Mouse (Mus musculus) testis, postnatal 14 days (tissue): Measurements from ENCODE around the gene App.

Experiments
- DNase-seq: peaks from one replicate; pipeline ENCODE4 v3.0.0; 2021; ENCODE audit warnings: low spot score

The App gene

DNA sequence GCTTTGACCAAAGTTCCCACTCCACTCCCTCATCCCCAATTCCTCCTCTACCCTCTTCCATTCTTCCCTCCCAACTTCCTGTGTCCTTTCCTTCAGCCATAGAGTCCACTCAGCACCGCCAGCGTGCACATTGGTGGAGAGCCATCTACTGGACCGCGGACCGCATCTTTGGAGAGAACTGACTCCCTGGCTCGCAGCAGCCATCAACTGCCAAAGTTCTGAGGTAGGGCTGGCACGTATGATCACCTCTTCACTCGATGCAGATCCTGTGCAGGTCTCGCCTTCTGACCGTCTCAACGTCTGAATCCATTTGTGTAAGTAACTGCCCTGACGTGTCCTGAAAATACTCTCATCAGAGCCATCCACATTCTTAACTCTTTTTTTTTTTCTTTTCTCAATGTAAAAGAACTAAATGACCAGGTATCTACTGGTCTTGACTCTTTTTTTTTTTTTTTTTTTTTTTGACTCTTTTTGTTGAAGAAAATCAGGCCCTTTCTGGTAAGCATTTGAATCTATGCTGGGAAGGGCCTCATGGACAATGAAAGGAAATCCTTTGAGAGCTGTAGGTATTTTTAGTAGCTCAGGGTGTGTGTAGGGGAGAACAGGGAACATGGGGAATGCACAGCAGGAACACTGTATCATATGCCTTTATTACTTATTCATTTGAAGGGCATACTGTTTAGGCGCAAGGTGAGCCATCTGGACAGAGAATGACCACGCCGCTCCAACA lies 200.0 kb downstream of the App start:
- DNase-seq, result no peak

DNA sequence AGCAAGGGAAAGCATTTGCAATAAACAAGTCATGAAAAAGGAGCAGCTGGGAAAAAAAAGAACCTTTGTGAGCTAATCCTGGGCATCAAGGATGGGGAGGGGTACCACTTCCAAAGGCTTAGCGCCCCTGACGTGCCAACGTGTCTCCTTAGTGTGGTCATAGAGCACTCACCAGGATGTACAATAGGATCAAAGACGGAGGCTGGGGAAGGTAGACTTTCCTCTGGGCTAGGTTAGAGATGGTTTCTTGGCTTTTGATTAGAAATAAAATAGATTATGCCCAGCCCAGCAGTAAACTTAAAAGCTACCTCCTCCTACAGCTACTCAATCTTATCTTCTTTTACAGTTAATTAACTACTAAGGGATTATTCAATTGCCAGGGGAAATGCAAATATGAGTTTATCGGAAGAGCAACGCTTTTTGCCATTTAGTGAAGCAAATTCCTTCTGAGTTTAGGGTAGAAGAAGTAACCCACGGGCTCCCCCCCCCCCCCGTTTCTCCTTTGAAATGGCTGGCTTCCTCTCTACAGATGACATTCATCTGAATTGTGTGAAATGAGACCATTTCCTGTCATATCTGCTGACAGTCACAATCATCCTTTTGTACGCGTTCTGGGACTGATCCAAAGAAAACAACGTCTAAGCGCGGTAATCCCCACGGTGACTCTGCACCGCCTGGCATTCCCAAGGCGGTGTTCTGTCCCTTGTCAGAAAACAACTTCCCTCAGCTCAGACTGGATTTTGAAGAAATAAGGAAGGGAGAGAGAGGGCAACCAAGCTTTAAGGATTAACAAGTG lies 201.8 kb downstream of the App start:
- DNase-seq, result no peak

DNA sequence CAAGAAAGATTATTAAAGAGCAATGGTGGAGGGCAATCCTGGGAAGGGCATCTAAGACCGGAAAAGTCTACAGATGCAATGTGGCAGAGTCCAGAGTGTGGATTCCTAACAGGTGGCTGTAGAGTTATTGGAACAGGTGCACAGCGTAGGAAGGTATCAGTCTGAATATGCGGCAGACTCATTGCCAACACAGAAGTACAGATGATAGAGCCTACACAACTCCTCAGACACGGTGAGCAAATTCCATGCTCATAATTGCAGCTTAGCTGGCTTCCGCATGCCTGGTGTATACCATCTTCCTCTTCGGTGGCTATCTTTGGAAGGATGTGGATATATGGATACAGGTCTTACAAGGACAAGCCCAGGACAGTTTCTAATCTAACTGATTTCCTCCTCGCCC lies 204.5 kb downstream of the App start:
- no peak for DNase-seq

DNA sequence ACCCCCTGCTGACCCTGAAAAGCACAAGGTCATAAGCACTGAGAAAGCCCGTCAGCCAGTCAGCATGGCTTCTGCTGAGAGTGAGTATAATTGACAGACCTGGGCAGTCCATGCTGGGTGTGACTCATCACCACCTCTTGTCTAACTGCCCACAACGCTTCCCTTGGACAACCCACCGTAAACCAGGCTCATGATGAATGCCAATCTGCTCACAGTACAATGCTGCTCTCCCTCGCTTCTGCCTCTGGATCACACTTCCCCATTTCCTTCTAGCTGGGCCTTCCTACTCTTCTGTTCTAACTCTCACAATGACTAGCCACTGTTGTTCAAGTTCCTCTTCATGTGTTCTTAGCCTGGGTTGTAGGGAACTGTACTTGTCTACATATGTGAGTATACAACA lies 206.6 kb downstream of the App start:
- no peak for DNase-seq

DNA sequence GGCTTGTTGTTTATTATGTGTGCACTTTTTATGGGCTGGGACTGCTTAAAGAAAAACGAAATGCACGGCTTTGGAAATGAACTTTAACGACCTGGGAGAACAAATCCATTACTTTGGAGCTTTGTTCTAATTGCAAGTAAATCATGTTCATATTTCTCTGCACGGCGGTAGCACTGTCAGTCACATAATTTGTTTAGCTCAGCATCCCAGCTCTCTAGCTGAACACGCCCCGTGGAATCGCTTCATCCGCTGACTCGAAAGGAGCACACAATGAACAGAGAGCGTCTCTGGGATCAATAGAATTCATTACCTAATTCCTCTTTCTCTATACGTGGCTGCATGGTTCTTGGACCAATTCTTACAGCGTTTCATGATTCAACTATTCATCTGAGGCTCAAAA lies 207.5 kb downstream of the App start:
- no peak for DNase-seq

DNA sequence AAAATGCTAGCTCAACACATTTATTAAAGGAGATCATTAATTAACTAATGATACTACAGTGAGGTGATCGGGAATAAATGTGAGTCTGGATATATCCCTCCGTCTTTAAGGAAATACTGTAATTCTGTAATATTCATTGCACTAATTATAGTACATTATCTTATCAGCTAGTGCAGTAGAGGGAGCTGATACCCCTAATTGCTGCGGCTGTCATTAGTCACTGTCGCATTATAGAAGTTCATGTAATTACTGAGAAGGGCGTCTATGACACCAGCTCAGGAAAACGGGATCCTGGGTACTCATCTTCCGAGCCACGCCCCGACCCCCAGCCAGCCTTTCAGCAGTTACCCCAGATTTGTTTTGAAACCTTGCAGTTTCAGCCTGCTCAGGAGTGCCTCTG lies 209.6 kb downstream of the App start:
- DNase-seq, result no peak

DNA sequence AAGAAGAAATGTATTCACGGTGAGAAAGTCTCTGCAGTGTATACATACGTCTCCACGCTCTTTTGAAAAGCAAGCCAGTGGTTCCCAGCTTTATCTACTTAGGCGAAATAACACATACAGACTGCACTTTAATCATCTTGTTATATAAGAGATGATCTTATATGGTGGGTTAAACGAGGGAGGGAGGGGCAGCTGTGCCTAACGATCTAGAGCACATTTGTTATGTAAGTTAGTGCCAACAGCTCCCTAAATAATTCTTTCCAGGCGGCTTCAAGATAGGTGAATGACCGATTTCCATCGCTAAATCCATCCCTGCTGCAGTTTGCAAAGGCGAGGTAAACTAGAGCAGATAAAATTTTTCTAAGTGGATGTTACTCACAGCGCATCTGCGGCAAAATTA lies 210.0 kb downstream of the App start:
- no peak for DNase-seq

DNA sequence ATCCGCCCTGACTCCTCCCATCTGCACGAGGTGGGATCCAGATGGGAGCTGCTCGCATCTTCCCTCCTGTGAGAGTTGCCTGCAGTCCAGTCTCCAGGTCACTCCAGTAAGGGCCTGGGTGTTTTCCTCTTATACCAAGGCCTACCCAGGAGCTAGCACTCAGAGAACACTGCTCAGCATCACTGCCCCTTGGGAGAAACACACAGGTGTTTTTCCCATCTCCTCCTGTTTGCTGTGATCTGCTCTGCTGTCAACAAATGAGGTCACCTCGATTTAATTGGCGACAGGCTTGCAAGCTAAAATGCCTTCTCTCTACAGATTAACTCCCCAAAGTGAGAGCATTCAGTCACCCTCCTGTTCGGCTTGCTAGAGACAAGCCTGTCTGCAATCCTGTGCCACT lies 216.3 kb downstream of the App start:
- DNase-seq, result no peak

DNA sequence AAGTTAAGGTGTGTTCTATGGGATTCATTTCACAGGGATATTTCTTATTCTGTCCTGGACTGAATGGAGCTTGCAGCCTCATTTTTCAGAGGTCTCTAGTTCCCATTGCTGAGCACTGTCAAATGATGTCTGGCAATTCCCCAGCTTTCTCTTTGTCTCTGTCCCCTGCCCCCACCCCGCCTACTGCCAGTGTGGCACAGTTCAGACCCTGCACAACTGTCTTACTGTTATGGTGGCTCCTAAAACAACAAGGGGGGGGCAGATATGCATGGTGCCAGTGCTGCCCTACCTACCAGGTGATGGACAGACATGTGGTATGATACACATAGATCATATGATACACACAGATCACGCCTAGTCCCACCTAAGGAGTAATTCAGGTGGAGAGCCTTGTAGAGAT lies 216.9 kb downstream of the App start:
- DNase-seq, result no peak

DNA sequence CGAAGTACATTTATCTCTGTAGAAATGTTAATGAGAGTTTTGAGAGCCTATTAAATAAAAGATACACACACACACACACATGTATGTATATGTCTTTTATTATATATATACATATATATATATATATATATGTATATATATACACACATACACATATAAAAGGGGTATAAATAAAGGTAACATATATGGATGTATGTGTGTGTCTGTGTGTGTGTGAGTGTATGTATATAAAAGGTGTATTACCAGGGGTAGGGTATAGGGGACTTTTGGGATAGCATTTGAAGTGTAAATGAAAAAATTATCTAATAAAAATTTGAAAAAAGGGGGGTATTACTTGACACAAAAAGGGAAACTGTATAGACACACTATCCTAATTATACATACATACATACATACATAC lies 217.7 kb downstream of the App start:
- DNase-seq, result no peak

DNA sequence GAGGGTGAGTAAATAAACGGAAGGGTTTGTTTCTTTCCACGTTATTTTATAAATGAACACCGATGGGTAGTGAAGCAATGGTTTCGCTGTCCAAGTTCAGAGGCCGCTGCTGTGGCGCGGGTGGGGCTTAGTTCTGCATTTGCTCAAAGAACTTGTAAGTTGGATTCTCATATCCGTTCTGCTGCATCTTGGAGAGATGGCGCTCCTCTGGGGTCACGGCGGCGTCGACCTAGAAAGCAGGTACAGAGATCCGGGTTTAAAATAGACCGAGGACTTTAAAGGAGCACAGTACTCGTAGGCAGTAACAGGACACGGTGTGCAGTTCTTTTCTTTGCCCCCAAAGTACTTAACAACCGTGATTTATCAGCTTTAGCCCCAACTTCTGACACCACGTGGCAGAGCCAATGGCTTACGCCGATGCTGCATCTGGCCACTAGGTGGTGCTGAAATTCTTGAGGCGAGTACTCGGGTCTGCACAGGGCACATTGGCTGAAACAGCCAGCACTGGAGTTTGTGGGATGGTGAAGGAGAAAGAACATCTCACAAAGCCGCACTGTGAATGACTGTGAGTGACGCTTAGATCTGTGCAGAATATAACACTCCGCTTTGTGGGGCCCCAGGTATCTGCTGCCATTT lies 218.2 kb downstream of the App start:
- peak; percentile 79 for DNase-seq

DNA sequence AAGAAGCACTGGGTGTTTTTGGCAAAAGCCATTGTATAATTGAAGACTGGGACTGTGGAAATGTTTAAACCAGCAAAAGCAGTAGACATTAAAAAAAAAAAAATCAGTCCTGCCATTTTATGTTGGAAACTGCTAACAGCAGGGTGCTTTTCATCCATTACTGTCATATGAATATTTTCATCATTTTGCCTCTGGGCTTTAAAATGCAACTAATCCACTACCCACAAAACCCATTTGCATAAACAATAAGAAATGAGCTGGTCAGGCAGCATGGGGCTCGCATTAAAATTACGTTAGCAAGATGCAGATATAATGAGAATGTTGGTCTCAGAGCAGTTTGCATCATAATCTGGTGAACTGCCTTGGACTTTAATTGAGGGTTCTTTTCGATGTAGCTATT lies 242.5 kb downstream of the App start:
- DNase-seq, result no peak

DNA sequence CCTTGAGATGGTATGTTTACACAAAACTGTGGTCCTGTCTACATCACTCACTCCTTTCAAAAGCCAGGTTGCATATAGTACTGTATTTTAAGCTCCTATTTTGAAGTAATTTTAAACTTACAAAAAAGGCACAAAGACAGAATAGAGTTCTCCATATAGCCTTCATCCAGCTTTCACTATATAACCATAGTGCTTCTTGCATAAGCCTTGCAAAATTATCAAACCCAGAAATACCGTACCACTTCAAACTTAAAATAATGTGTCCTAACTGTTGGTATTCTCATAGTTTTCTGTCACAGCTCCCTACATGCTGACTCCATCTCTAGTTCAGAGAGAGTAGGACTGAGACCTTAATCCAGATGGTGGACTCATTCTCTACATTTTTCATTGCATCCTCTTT lies 245.7 kb downstream of the App start:
- no peak for DNase-seq

DNA sequence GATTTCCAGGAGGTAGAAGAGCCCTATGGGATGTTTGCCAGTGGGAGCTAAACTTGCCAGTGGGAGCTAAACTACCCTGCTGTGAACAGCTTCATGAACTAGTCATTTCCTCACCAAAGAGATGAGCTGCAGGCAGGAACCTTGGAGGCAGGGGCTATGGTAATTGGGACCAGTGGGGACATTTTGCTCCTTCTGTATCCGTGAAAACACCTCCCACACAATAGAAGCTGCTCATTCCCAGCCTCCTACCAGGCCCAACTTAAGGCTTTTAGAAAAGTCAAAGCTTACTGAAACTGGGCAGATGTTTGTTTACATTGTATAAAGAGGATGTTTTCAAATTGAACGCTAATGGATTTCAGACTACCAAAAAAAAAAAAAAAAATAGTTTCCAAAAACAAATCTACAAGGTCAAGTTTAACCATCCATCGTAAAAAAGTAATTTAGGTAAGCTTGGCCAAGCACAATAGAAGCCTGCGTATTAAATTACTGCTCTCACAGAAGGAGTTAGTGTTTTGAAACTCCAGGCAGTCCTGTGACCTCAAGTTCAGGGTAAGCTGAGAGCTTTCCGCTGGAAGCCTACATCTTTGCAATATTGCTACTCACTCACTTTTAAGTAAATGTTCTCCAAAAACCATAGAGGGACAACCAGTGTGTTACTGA lies 253.8 kb downstream of the App start:
- DNase-seq, result no peak

DNA sequence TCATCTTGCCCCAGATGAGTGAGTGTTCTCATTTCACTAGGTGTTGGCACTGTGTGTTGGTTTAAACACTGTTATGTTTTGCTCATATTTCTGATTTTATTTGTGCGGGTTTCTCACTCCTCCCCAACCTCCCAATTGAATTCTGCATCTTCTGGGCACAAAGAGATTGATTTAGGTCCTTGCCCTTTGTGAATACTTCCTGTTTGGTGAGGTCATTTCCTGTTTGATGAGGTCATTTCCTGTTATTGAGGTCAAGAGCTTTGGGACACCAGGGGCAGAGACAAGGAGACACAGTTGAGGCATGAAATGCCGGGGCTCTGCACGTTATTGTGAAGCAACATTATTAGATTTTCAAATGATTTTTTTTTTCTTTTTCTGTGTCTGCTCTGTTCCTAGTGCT lies 254.5 kb downstream of the App start:
- no peak for DNase-seq

DNA sequence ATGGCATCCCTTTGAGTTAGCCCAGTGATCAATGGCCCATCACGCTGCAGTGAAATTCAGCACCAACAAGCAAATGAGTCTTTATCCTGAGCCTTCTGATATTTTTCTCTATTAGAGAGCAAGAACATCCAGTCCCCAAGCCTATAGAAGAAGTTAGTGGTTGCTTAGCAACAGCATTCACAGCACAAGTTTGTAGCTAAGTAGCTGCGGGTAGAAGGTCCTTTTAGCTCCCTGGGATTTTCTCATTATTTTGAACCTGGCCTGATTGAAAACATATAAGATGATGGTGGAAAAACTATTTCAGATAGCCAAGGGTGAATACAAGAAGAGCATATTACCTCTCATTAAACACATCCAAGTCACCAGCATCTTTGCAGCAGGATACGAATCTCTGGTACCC lies 256.8 kb downstream of the App start:
- no peak for DNase-seq

DNA sequence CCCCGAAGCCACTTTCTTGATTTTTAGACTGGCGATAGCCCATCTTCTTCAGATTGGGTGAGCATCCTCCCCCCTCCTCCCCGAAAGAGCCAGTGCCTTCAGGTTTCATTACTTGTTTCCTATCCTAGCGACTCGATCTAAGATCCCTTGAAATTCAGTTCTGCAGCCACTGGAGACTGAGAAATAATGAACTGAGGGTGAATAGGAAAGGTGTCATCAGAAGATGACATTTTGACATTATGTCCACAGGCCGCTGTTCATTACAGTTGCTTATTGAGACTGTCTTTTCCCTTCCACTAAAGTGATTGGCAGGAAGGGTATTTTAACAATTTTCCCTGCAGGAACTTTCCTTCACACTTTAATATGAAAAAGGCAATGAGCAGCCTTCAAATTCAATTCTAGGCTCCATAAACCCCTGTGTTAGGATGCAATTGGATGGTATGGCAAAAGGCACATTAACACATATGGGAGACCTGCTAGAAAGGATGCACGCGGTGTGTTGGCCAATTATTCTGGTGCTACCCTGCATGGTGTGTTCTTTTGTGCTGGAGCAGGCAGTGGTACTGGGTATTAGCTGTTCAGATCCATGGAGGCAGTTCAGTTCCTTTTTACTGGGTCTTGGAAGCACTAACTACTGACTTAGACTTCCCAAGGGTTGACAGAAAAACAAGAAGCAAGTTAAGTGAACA lies 261.9 kb downstream of the App start:
- no peak for DNase-seq

DNA sequence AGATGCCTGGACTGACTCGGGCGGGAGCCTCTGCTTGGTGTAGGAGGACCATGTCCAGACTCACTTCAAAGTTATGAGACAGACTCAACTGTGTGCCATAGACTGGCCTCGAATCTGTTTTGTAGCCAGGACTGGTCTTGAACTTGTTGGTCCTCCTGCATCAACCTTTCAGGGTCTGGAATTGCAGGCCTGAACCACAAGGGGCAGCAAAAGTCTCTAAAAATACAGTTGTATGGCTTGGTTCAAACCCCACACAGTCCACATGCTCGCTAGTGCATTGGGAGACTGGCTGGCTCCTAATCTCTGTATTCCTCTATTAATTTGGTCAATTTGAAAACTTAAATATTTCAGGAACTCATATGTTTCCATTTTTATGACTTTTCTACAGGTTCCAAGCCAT lies 270.6 kb downstream of the App start:
- no peak for DNase-seq
